Mouse (Mus musculus): Measurements from ENCODE around the gene Ipo9.

DNA sequence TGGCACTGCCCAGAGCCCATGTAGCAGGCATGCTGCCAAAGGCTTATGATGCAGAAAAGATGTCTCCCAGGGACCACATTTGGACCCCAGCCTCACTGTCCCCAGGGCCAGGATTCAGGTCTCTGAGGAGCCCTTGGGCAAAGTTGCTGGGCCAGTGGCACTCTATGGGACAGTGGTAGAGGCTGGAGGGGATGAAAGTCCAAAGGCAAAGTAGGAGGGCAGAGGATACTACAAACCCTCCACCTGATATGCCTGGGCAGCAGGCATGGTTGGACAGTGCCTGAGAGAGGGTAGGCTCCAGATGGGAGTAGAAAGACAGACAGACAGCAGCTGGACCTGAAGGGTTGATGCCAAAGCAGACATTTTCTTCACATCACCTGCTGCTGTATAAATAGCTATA, 63.9 kb downstream of the Ipo9 start:
- TF ChIP-seq CTCF (IDR thresholded peaks at IDR 0.05; ENCODE audit: control insufficient read depth, insufficient read depth, insufficient read length) (no peak), FOSL1 (IDR thresholded peaks at IDR 0.05; ENCODE audit: insufficient read depth, low read length, poor library complexity, severe bottlenecking) (no peak), MYOG (IDR thresholded peaks at IDR 0.05; ENCODE audit: control insufficient read depth, extremely low read depth, insufficient read length) (no peak), MAX (IDR thresholded peaks at IDR 0.05) (no peak), USF1 (IDR thresholded peaks at IDR 0.05; ENCODE audit: low read depth) (no peak), MYOD1 (IDR thresholded peaks at IDR 0.05; ENCODE audit: control insufficient read depth, insufficient read length, low read depth) (peak; percentile 23), CEBPB (IDR thresholded peaks at IDR 0.05; ENCODE audit: low read depth) (no peak)
